Mouse (Mus musculus): Measurements from ENCODE around the gene Cldn34b4. TPM values are rescaled to one million over a fixed set of nuclear protein-coding genes. Genes with fewer than 3 reads are reported as not detected.

Gene Cldn34b4
- not detected in 2 replicates for polyA plus RNA-seq (2014; fragmentation: Nextera tagmentation; extraction: Ambion mirVana)

DNA sequence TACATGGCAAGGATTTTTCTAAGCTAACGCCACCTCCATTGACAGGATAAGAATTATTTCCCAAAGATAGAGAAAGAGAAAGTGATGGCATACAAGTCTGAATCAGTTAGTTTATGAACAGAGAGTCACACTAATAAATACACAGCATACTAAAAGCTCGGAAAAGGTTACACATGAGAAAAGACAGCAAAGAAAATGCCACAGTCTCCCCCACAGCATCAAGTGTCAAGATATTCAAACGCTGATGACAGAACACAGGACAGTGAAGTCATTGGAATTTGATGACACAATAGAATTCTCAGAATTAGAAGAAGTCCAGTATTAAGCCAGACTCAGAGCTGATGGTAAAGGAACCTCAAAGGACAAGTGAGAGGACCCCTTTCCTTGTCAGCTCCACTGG is at the start of gene Cldn34b4:
Cldn34b4 (plus strand) TSS at position 301 of the 400 bp plus-strand sequence.
- no peak within 1 kb of the TSS for H3K27ac ChIP-seq (ENCODE audit: low read depth, low read length)
- WGBS, result 93% methylated on average over 3 of the region's 3 CpGs
- DNase-seq (ENCODE audit: low spot score), result no peak

More for the DNA sequence above, at the start of gene Cldn34b4:
- Histone ChIP-seq H3K36me3 (ENCODE audit: control insufficient read depth, insufficient read depth, low read length) (no peaks in the 10 kb centered on the region), H3K9me3 (replicated peaks; ENCODE audit: control insufficient read depth, low read length) (no peaks in the 10 kb centered on the region), H3K4me3 (ENCODE audit: low read depth, low read length) (no peak within 1 kb of the TSS), H3K4me1 (ENCODE audit: control insufficient read depth, insufficient read depth, low read length) (no peaks in the 10 kb centered on the region), H3K4me2 (ENCODE audit: low read length) (no peak within 1 kb of the TSS), H3K9ac (ENCODE audit: low read length) (no peak within 1 kb of the TSS), H3K27me3 (replicated peaks; ENCODE audit: control insufficient read depth, insufficient read depth, low read length) (no peaks in the 10 kb centered on the region)
- ATAC-seq, result no peak

Other genes with a start within 250 kb of the Cldn34b4 start
- gene Cldn34b3, start 129.0 kb upstream of the Cldn34b4 start, polyA plus RNA-seq (2014; fragmentation: Nextera tagmentation; extraction: Ambion mirVana), result not detected in 2 replicates
- gene Cldn34d, start 209.6 kb downstream of the Cldn34b4 start, polyA plus RNA-seq (2014; fragmentation: Nextera tagmentation; extraction: Ambion mirVana), result not detected in 2 replicates